Mouse (Mus musculus) erythroid progenitor cell, adult 5-6 weeks (primary cell): Measurements from ENCODE around the gene Krt222. TPM values are rescaled to one million over a fixed set of nuclear protein-coding genes. Genes with fewer than 3 reads are reported as not detected.
"Not testable (repeated sequence)": the region's sequence is repeated elsewhere in the genome, so short reads cannot be mapped to it uniquely, and the experiment has no call there.

Source experiments
- ATAC-seq: replicated peaks from 2 replicates; pipeline ENCODE4 v1.8.0; 2016; ENCODE audit warnings: moderate number of reproducible peaks, mild to moderate bottlenecking, moderate TSS enrichment, inconsistent platforms; ENCODE audit not compliant: poor library complexity, low FRiP score, severe bottlenecking
- total RNA-seq, 2 experiments: library from RNA; stranded (forward) in 1 of 2; stranded (reverse) in 1 of 2; fragments of 150-400 nt in 1 of 2; fragments of 186-747, 209-891 nt in 1 of 2; gene quantifications; 2 replicates each; pipeline versions ENCODE4 v1.2.3 to v1.2.4; 2015 to 2017; ENCODE audit warnings: low replicate concordance in 2 of 2

The Krt222 gene
- total RNA-seq (2015; ENCODE audit: low replicate concordance) (not detected in 2 replicates), total RNA-seq (2017; ENCODE audit: low replicate concordance) (not detected in 2 replicates)

DNA sequence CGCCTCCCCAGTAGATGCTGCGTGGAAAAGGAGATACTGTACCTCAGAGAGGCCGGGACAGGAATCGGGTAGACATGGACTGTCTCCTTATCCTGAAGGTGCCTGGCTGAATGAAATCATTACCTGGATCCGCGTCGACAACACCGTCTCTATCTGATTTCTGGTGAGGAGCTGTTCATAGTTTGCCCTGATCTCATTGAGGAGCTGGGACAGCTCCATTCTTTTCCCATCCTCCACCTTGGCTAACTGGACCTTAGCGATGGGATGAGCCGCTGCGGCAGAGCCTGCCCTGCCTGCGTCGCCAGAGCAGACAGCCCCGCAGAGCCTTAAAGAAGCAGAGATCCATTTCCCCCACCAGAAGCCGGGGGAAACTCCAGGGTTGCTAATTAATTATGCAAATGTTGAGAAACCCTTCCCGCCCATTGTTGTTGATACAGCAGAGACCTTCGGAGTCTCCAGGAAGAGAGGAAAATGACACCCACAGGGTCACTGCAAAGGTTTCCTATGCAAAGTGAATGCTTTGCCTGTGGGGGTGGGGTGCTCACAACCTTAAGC lies at the start of gene Krt222:
Krt222 (minus strand) TSS at position 266 of the 555 bp plus-strand sequence.
- ATAC-seq: no peak

DNA sequence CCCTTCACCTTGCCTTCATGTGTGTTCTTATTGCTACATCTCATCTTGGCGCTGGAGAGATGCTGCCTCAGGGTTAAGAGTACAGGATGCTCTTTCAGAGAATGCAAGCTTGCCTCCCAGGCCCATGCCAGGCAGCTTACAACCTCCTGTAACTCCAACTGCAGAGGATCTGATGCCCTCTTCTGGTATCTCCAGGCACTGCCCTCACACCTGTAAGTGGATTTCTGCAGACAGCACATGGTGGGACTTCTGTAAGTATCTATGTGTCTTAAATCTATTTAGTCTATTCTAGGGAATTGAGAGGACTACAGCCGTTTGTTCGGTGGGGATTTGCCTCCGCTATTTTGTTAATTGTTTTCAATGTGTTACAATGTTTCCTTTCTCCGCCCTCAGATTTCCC lies 49.0 kb upstream of the Krt222 start:
- no peak for ATAC-seq

DNA sequence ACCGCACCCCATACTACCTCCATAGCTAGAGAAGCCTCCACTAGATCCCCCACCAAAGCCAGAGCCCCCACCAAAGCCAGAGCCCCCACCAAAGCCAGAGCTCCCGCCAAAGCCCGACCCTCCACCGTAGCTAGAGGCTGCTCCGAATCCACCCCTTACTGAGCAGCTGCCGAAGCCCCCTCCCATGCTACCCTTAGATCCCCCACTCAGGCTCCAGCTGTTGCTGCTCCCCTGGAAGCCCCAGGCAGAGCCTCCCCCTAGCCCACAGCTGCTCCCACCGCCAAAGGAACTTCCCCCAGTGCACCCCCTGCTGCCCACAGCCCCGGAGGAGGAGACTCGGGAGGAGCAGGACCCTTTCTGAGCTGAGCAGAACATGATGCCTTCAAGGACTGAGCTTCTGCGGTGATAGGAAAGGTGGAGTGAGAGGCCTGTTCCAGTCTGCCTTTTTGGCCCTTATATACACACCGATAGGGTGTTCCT lies 41.0 kb upstream of the Krt222 start, which contains the start of gene Krt24:
Krt24 (minus strand) TSS at position 430 of the 480 bp plus-strand sequence.
- no peak for ATAC-seq

DNA sequence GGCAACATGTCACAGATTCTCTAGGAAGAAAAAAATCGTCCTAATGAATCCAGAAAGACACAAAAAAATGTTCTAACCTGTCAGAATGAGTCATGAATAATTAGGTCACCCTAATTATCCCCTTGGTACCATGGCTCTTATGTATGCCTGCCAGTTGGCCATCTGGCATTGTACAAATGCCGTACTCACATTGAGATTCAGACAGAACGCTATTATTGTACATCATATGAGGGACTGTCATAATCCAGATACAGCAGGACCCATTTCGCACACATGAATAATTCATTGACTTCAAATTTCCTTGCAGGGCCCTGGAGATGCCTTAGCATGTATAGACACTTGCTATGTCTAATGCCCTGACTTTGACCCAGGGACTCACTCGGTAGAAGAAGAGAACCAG lies 40.1 kb upstream of the Krt222 start:
- ATAC-seq: no peak

DNA sequence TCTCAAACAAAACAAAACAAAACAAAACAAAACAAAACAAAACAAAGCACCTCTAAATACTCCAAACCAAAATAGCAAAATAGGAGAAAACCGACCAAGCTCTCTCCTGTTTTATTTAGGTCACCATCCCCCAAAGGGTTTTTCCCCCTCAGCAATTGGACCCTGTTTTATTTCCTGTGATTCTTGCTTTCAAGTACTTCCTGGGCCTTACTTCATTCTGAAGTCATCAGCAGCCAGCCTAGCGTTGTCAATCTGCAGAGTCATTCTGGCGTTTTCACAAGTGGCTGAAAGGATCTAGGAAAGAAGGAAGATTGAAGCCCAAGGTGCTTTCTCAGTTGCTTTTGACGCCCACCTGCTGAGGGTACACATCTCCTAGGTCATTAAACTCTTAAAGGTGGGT lies 39.4 kb upstream of the Krt222 start:
- ATAC-seq: no peak

DNA sequence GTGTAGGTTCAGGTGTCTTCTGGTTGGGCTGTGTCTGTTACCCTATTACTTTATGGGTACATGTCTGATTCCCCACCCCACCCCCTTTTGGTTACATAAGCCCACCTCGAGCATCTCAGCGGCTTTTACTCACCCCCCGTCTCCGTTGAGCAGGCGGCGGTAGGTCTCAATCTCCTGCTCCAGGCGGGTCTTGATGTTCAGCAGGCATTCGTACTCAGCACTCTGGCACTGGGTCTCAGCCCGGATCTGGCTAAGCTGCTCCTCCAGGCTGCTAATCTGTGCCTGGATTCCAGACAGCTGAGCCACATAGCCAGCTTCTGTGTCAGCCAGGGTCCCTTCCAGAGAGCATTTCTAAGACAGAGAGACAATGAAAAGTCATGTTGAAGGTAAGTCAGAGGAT lies 37.2 kb upstream of the Krt222 start:
- ATAC-seq: no peak

DNA sequence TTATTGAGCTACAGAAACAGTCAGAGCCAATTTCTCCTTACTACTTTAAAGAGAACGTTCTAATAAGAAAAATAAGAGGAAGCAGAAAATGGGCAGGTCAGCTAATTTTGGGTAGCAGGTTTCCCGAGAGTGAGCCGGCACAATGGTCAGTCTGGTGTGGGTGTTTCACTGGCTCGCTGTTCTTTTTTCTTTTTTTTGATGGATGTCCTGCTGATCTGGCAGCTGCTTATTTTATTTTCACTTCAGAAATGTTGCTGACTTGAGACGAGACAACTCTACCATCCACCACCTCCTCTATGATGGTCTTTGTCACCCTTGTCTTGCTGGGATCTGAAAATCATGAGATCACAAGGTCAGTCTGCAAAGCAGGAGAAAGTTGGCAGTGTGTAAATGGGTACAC lies 36.1 kb upstream of the Krt222 start:
- no peak for ATAC-seq

DNA sequence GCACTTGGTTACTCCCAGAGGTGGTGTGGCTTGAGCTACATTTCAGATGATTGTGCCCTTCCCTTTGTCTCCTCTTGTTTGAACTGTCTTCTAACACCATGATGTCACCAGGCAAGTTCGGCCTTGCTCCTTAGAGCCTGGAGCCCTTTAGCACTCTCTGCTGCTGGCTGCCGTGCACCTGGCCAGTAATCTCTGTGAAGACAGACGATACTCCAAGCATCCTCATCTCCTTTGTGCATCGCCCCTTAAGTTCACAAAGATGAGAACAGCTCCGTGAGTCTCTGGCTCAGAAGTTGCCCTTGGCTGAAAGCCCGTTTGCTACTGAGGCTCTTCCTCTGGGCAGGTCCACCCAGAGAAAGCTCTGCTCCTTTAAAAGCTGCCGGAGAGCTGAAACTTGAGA lies 32.9 kb upstream of the Krt222 start:
- ATAC-seq: no peak

DNA sequence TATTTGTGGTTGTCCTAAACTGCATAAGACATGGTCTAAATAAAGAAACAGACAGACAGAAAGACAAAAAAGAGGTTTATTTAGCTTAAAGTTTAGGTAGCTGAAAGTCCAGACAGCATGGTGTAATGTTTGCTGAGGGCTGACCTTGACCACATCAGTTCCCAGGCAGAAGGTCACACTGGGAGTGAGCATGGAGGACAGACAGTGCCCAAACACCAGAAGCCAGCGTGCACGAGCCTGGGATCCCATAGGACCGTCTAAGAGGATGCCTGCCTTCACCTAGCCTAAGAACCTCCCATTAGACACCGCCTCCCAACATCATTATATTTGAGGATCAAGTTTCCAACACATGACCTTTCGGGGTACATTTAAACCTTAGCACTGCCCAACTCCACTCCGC lies 31.7 kb upstream of the Krt222 start:
- ATAC-seq: no peak

DNA sequence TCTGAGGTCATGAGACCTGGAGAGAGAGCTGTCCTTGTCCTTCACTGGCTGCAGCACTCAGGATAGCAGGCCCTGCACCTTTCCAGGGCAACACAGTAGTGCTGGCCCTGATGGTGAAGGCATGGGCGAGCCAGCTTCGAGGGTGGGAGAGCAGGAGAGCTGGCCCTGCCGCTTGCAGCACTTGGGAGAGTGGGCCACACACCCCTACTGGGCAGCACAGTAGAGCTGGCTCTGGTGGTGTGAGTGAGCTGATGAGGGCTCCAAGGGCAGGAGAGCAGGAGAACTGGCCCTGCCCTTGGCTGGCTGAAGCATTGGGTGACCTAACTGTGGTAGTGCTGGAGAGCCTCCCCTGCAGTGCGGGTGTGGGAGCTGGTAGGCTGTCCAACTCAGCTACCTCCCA lies 28.8 kb upstream of the Krt222 start:
- ATAC-seq: peak; percentile 39; the same call in 1 of the 2 replicates

DNA sequence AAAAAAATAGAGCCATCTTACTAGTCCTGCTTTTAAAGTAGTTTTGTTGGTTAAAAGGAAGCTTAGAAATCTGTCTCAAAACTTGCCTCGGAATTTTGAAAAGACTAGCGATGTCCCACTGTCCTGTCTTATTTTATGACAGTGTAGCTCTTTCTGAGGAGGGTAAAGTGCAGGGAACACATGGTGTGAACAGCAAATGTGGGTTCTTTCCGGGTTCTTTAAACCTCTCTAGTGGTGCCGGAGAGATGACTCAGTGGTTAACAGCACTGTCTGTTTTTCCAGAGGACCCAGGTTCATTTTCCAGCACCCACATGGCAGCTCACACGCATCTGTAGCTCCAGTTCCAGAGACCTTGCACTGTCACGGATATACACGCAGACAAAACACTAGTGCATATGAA lies 25.3 kb upstream of the Krt222 start:
- ATAC-seq: no peak

DNA sequence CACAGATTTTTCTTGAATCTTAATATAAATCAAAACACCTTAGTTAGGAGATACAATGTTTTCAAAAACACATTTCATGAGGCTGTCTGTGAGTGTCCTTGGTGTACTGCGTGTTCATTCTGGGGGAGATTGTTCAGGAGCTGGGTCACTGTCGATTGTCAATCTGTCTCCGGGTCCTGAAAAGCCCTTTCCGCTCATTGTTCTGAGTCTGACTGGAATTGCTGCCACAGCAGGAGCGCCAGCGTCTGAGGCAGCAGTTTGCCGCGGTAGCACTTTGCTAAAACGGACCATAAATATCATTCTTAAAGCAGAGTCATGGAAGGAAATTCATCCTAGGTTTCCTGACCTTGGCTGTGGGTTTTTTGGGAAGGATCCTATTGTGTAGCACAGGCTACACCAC lies 21.9 kb upstream of the Krt222 start:
- no peak for ATAC-seq

DNA sequence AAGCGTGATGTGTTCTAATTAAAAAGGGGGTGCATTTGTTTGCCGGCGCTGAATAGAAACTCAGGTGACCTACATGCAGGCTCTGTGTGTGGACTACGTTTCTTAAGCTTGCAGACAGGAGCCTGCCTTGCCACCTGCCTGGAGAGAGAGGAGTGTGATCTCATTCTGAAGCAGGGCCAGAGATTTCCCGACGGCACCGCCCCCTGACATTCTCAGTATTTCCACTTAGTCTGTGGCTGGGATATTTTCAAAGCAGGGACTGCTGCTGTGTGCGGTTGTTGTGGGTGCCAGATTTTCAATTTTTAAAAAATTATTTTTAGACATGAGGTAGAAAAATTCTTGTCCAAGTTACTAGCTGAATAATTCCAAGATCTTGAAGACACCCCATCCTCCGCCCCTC lies 21.3 kb upstream of the Krt222 start:
- no peak for ATAC-seq

DNA sequence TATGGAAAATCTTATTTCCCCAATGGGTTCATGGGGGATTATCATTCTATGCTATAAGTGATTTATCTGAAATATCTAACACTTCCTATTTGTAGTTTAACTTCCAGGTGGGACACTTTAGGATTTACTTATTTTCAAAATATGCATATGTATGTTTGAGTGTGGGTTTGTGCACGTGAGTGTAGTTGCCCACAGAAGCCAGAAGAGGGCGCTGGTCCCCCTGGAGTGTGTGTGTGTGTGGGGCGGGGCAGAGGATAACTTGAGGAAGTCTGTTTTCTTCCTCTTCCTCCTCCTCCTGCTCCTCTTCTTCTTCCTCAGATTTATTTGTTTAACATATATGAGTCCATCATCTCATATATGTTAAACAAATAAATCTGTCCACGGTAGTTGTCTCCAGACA lies 12.3 kb upstream of the Krt222 start:
- no peak for ATAC-seq

DNA sequence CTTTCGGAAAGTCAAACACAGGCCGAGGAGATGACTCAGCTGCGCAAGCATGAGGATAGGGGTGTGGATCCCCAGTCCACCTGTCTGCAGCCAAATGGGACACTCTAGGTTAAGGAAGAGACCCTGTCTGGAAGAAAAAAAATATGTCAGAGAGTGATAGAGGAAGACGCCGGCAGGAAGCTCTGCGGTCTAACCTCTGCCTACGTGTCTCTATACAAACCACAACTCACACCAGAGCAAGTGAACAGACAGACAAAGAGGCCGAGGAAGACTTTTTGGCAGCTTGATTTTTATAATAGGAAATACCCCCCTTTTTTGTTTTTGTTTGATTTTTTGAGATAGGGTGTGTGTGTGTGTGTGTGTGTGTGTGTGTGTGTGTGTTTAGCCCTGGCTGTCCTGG lies 11.4 kb upstream of the Krt222 start:
- no peak for ATAC-seq

DNA sequence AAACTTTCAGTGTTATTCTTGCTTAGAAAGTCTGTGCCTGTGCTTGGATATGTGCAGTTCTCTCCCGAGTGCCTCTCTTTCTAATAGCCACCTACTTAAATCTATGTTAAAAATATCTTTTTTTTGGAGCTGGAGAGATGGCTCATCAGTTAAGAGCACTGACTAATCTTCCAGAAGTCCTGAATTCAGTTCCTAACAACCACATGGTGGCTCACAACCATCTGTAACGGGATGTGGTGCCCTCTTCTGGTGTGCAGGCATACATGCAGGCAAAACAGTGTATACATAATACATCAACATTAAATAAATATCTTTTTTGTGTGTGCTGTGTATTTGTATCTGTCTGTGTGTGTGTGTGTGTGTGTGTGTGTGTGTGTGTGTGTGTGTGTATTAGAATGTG lies 10.0 kb upstream of the Krt222 start:
- no peak for ATAC-seq

DNA sequence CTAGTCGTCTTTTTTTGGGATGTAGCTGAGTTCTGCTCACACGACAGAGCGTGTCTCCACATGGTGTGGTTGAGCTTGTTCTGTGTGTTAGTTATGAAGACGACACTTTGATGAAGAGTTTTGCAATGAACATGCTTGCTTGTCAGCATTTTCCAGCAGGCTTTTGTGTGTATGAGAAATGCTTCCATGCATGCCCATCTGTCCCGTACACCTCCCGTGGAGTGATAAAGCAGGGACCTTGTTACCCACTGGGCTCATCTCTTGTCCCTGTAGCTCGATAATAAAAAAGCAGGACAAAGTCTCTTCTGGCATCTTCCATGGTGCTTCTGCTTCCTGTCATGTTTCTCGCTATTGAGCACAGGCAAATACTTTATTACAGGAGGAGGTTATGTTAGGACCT lies 8.8 kb upstream of the Krt222 start:
- no peak for ATAC-seq

DNA sequence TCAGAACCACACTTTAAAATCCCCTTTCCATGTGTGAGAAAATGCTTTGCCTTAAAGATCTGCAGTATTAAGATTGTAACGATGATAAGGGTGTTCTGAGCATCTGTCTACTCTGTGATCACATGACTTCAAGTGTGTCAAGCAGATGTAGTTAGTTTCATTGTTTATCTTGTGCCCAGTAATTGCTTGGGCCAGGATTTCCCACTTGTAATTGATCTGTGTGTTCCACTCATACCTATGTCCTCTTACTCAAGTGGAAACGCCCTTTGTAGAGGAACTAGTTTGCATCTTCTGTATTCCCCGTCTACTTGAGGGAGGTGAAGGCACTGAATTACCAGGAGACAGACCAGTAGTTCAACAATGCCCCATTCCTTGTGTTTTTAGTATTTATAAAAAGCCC lies 6.8 kb upstream of the Krt222 start:
- no peak for ATAC-seq

DNA sequence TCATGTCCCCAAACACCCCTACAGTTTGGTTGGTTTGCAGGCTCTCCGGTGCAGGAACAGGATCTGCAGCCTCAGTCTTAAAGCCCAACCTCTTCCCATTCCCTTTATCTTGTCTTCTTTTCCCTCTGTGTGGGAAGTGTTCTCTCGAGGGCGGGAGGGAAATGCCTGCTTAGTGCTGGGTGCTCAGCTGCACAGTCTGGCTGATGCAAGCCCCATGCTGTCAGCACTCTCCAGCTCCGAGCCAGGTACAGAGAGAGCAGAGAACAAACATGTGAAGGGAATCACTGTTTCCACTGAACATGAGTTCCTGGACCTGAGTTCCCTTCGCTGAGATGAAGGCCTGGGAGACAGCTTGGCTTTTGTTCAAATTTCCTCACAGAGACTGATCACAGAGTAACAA lies 6.4 kb upstream of the Krt222 start:
- no peak for ATAC-seq

DNA sequence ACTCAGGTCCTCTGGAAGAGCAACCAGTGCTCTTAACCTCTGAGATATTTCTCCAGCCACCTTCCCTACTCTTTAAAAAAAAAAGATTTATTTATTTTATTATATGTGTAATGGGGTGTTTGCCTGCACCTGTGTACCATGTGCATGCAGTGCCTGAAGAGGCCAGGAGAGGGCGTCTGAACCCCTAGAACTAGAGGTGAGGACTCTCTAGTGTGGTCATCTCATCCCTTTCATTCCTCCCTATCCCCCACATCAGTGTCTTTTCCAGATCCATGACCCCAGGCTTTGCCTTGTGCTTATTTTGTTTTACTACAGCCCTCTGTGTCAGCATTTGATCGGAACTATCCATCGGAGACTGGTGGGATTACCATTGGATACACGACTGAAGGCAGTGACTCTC lies 5.2 kb upstream of the Krt222 start:
- ATAC-seq: no peak

DNA sequence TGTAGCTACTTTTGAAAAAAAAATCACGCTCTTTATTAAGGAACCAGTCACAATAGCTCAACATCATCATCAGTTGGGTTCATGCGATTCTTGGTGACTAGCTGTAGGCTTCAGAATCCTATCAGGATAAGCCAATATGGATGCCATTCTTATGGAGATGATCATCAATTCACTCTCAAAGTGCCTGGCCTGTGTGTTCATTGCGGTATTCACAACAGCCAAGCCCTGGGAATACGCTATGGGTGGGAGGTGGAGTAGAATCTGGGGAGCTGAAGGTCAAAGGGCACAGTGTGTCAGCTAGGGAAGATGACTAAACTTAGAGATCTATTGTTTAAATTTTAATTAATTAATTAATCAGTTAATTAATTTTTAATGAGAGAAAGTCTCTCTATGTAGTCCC lies 4.0 kb upstream of the Krt222 start:
- no peak for ATAC-seq

DNA sequence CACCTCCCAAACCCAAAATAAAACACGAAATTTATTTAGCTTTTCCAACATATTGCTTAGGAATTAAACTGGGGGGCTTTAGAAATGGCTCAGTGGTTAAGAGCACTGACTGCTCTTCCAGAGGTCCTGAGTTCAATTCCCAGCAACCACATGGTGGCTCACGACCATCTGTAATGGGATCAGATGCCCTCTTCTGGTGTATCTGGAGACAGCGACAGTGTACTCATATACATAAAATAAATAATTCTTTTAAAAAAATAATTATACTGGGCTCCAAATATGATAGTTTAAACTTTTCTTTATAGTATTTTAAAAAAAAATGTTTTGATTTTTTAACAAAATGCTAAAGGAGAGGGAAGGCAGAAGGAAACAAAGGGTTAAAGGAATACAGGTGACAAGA lies 634 bp upstream of the Krt222 start:
- not testable (repeated sequence) for ATAC-seq
